Mouse (Mus musculus) brown adipose tissue, adult 24 weeks (tissue): ENCODE data around the gene Gm45837. TPM values are rescaled to one million over a fixed set of nuclear protein-coding genes. Genes with fewer than 3 reads are reported as not detected.
A peak's percentile ranks its signal among the peaks of the same experiment; 100 is the strongest.

ENCODE experiments used
- H3K27ac ChIP-seq: fragments of 200-500 bp; replicated peaks from 2 replicates; pipeline ENCODE4 v1.5.1; 2012; ENCODE audit warnings: low read depth, mild to moderate bottlenecking, low read length
- H3K4me1 ChIP-seq: fragments of 200-500 bp; 2 replicates; pipeline ENCODE4 v1.6.1; 2012; ENCODE audit warnings: low read length, mixed read lengths; ENCODE audit not compliant: control insufficient read depth, insufficient read depth, insufficient read length
- H3K4me3 ChIP-seq: fragments of 200-500 bp; 2 replicates; pipeline ENCODE4 v1.5.1; 2012; ENCODE audit warnings: low read depth, mild to moderate bottlenecking, low read length, moderate library complexity; ENCODE audit not compliant: insufficient read depth
- polyA plus RNA-seq: library from polyadenylated mRNA; stranded (reverse); fragments of >200 nt; gene quantifications from 2 replicates; pipeline ENCODE4 v1.2.4, GENCODE M21; 2012; ENCODE audit not compliant: missing spikeins, insufficient read depth, insufficient read length

The Gm45837 gene
- polyA plus RNA-seq, 1 experiment: not detected

DNA sequence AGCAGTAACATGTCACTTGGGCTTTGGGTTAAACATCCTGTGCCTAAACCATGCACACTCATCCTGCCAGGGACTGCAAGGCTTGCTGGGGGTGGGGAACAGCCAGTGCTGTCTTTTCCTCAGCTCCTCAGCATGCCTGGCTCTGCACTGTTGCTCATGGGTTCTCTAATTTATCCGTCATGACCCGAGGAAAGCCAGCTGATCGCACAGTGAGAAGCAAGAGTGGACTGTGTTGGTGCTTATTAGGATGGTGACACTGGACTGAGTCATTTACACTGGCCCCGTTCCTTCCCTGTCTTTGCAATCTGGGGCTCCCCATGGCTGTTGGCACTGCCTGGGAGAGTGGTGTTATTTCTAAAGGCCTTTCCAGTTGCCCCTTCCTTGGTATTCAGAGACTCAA lies 33.5 kb downstream of the Gm45837 start:
- no peaks in the 10 kb centered on the region for H3K4me1 ChIP-seq
- no peak overlapping the region for H3K27ac ChIP-seq
- no peak overlapping the region for H3K4me3 ChIP-seq

DNA sequence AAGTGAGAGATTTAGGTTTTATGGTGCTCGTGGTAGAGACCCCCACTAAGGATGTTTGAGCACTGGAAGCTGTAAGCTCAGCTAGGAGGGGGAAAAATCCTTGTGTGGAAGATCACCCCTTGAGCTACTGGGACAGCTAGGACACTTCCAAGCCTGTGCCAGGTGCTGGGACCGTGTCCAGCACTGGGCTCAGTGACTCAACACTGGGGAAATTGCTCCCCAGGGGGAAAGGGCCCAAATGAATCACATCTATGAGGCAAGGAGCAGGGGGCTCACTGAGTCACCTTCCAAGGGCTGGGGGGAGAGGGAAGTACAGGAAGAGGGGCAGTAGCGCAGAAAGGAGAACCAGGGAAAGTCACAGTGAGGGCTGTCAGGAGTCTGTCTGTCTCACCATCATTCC lies 39.2 kb downstream of the Gm45837 start:
- peaks cover 5% of the 10 kb centered on the region; the same call in 1 of the 2 replicates for H3K4me1 ChIP-seq
- H3K4me3 ChIP-seq: no peak overlapping the region
- no peak overlapping the region for H3K27ac ChIP-seq

DNA sequence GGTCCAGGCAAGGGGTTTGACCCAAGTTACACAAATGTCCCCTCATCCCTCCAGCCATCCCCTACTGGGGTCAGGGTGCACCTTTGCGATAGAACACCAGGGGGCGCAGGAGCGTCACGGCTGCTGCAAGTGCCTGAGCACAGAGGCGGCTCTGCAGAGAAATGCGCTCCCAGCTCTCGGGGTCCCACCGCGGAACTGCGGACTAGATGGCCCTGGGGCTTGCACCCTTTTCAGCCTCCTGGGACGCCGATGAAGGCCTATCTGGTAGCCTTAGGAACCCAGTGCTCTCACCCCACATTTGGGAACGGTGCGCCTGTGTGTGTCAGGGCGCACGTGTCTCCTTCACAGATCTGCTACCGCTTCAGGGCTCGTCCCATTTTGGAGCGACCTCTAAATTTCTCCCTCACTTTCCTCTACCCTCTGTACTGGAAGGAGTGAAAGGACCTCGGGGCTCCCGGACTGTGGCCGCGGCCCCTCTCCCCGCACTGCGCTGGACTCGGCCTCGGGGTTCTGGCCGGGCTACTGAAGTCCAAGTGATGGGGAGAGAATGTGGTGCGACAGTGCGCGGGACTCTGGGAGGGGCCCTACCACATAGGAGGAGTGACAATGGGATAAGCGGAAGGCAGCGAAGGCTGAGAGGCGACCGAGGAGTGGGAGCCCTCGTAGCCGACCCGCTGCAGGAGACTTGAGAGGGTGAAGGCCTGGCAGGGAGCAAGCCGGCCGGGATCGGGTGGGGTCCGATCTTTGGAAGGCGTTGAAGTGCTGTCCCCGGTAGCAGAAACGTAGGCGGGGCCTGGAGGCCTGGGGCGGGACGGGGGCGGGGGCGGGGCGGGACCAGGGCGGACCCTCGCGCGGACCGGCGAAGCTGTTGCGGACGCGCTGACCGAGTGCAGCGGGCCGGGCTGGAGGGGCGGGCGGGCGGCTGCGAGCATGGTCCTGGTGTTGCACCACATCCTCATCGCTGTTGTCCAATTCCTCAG lies 40.0 kb downstream of the Gm45837 start:
- peaks cover 13% of the 10 kb centered on the region for H3K4me1 ChIP-seq
- H3K27ac ChIP-seq: peak overlapping the region; percentile 95
- H3K4me3 ChIP-seq: peak overlapping the region; percentile 75

DNA sequence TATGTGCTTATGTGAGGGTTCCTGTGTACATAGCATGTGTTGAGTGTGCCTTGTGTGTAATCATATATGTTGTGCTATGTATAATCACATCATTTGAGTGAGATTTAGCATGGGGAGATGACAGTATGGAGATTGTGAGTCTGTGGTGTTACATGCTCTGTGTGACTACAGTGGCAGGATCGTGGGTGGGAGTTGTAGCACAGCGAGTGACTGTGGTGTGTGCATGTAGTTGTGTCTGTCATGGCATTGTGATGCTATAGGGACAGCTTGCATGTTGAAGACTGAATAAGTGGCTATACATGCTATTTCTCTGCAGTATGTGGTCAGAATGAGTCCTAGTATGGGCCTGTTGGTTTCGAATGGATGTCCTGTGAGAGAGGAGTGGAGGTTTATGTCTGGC lies 42.0 kb downstream of the Gm45837 start:
- Histone ChIP-seq H3K27ac (peak overlapping the region; percentile 95), H3K4me3 (peak overlapping the region; percentile 73), H3K4me1 (peaks cover 20% of the 10 kb centered on the region)

DNA sequence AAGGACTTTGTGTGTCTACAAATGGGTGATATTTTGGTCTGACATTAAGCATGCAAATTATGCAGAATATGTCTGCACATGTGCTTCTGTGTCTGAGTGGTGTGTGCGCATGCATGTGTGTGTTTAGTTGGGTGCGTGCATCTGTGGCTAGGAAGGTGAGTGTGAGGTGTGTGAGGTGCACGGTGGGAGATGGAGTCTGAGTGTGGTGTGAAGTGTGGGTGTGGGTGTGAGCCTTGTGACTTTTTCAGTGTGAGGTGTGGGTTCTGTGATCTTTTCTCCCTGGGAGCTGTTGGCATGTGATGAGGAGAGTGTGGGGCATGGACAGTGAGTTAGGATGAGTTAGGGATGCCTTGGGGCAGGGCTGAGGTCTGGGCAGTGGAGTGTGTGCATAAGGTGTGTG lies 42.6 kb downstream of the Gm45837 start:
- Histone ChIP-seq H3K27ac (peak overlapping the region; percentile 95), H3K4me3 (peak overlapping the region; percentile 73), H3K4me1 (peaks cover 23% of the 10 kb centered on the region)

DNA sequence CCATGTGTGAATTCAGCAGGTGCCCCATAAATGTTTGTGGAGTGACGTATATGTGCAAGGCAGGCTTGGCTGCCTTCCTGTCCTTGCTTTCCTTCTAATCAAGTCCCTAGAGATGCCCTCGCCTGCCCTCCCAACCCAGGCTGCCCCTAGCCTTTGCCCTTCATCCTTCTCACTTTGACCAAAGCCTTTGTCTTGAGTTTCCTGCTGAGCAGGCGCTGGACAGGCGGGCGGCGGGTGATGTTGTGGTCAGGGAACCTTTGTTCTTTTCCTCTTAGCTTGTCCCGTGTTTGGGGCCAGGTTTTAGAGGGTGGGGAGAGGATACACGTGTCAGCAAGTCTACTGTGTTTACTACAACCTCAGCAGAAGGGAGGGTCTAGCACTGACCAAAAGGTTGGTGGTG lies 43.0 kb downstream of the Gm45837 start:
- Histone ChIP-seq H3K4me3 (peak overlapping the region; percentile 73), H3K4me1 (peaks cover 27% of the 10 kb centered on the region), H3K27ac (peak overlapping the region; percentile 95)

DNA sequence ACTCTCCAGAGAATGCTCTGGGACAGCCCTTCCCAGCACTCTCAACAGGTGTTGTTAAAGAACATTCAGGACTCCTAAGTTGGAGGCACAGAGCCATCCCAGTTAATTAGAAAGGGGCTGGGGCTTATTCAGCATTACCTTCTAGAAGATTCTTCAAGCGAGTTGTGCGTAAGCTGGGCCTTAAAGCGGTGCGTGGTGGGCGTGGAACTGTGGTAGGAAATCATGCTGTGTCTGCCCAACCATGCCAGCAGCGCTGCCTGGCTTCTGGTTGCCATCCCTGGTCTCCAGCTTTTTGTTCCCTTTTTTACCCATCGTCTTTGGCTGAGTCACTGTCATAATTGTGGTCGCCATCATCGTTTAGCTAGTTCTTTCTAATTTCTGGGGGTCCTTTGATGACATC lies 43.8 kb downstream of the Gm45837 start:
- H3K4me1 ChIP-seq: peaks cover 33% of the 10 kb centered on the region
- peak overlapping the region; percentile 73 for H3K4me3 ChIP-seq
- H3K27ac ChIP-seq: peak overlapping the region; percentile 91

DNA sequence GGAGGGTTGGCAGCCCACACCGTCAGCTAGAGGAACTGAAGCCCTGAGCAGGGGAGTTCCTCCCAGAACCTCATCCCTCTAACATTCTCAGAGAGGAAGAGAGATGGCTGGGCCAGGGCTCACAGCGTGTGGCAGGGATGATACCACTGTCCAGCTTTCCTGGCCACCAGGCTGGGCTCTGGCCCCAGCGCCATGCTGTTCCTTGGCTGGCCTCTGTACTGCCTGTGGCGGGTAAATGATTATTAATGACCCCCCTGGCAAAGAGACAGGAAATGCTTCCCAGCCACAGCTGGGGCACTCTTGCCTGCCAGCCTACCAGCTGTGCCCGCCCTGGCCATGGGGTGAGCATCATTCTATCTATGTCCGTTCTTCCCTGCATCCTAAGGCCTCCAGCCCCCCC lies 44.5 kb downstream of the Gm45837 start:
- H3K4me3 ChIP-seq: peak overlapping the region; percentile 73
- H3K27ac ChIP-seq: peak overlapping the region; percentile 91
- H3K4me1 ChIP-seq: peaks cover 37% of the 10 kb centered on the region

DNA sequence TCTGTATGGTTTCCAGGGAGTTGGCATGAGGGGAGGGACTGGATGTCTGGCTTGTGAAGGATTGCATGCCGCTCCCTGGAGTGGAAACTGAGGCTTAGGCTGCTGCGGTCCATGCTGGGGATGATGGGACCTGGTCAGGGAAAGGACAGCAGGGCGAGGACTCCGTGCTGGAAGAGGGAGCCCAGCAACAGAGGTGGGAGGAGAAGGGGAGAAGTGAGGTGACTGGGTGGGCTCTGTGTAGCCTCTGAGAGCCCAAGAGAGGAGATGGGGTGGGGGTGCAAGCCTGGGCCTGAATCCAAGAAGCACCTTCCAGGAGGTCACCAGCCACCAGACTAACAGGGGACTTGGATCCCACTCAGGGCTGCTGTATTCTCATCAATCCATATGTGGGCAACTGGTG lies 45.6 kb downstream of the Gm45837 start:
- peak overlapping the region; percentile 91 for H3K27ac ChIP-seq
- H3K4me1 ChIP-seq: peaks cover 41% of the 10 kb centered on the region
- peak overlapping the region; percentile 73 for H3K4me3 ChIP-seq

DNA sequence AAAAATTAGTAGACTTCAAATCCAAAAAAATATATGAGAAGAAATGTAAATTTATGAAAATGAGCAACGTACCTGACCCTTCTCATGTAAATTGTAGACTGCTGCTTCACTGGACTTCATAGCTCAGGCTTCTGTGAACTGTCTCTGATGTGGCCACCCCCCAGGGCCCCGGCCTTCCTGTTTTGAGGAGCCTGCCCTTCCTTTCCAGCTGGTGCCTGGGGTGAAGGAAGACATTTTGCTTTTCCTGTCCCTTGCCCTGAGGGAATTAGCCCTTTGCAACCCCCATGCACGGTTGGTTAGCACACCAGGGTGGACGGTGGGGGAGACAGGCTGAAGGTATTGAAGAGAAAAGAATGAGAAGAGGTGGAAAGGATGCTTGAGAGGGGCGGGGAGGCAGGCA lies 46.1 kb downstream of the Gm45837 start:
- peak overlapping the region; percentile 73 for H3K4me3 ChIP-seq
- peaks cover 46% of the 10 kb centered on the region for H3K4me1 ChIP-seq
- H3K27ac ChIP-seq: peak overlapping the region; percentile 91

DNA sequence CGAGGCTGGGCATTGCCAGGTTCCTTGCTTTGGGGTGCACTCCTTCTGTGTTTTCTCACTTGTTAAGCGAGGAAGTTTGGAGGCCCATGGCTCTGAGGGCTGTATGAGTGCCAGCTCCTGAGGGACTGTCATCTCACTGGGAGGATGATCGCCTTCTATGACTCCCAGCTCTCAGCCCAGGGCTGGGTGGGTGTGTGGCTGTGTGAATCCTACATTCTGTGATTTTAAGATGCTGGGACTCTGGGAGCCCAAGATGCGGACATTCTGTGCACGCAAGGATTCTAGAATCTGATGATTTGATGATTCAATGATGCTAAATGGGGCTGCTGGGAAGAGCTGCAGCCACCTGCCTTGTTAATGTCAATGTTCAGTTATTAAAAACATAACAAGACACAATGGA lies 46.6 kb downstream of the Gm45837 start:
- H3K4me1 ChIP-seq: peaks cover 51% of the 10 kb centered on the region
- peak overlapping the region; percentile 77 for H3K27ac ChIP-seq
- peak overlapping the region; percentile 73 for H3K4me3 ChIP-seq

DNA sequence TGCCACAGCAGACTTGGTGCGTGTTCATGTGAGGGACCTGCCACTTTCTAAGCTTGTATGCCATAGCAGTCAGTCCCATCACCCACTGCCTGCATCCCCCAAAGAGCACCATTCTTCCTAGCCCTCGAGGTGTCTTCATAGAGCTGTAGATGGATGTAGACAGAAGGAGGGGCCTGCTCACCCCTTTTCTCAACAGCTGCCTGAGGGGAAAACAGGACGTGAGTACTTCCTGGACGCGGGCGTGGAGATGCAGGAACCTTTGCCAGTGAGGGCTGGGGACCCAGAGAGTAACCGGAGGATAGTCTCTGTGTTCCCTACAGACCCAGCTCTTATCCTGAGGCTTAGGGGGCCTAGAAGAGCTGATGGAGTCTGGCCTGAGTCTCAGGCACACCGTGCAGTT lies 47.1 kb downstream of the Gm45837 start:
- Histone ChIP-seq H3K4me1 (peaks cover 56% of the 10 kb centered on the region), H3K27ac (peak overlapping the region; percentile 91), H3K4me3 (peak overlapping the region; percentile 12; the same call in 1 of the 2 replicates)

DNA sequence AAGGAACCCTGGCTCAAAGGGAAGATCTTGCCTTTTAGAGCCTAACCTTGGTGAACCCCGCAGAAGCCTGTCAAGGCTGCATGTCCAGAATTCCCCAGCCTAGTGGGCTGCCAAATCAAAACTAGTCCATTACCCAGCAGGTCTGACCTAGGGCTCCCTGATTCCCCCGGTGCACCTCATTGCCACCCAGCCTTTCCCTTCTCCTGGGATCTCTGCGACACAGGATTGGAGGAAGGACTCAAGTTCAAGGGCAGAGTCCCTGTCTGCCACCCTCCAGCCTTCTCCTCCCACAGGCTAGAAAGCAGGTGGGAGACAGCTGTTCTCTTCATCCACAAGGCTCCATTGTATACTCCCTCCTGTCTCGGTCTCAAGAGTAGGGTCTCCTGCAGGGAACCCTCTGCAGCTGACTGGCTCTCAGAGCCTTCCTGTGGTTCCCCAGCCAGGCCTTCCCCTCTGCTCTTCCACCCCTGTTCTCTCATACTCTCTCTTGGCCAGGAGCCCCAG lies 47.6 kb downstream of the Gm45837 start:
- peak overlapping the region; percentile 91 for H3K27ac ChIP-seq
- peaks cover 58% of the 10 kb centered on the region for H3K4me1 ChIP-seq
- H3K4me3 ChIP-seq: no peak overlapping the region

DNA sequence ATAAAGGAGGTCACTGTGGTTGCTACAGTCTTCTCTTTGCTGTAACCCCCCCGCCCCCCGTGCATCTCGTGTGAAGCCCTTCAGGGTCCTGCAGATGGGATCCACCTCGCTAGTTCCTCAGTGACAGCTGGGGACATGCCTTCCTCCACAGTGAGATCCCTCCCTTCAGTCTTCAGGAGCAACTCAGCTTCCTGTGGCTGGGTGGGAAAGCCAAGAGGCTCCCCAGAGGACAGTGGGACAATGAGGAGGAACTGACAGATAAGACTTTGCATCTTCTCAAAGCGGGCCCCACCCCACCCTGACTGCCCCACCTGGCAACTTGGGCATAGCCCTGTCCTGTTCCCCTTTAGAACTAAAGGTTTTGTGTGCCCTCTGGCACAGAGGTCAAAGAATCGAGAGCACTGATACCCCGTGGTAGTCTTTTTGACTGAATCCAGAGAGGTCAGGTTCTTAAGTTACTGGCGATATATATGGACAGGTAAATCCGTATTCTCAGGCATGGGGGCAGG lies 48.7 kb downstream of the Gm45837 start:
- H3K27ac ChIP-seq: peak overlapping the region; percentile 91
- peaks cover 66% of the 10 kb centered on the region for H3K4me1 ChIP-seq
- H3K4me3 ChIP-seq: no peak overlapping the region

DNA sequence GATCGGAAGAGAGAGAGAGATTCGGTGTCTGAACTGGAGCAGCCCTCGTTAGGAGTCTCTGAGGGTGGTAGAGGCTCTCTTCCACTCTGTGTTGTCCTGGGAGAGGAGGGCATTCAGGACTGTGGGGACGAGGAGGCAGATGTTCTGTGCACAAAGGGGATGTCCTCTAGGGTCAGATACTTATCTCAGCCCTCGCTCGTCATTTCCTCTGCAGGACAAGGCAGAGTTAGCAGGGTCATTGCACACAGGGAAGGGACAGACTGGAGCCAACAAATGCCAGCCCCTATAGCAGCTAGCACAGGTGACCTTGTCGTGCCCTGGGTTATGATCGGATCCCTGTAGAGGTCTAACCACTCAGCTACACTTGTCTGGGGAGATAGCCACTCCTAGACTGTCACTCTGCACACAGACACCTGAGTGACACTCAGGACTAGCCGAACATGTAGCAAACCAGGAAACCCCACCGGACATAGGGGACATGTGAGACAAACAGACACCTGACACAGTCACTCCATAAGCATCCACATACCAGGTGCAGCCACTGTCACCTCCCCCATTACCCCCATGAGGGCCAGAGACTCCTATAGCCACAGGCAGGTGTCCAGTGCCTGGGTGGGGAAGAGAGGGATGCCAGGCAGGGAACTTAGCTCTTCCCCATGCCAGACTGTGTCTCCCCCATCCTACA lies 49.4 kb downstream of the Gm45837 start:
- Histone ChIP-seq H3K4me3 (no peak overlapping the region), H3K4me1 (peaks cover 65% of the 10 kb centered on the region), H3K27ac (peak overlapping the region; percentile 91)
